Mouse (Mus musculus) testis, adult 2 months (tissue): ENCODE results near the gene Igfals. TPM values are rescaled to one million over a fixed set of nuclear protein-coding genes. Genes with fewer than 3 reads are reported as not detected.

Experiments used
- H3K27ac ChIP-seq: fragments of 200-500 bp; 2 replicates; pipeline ENCODE4 v1.5.1; 2012; ENCODE audit warnings: low read depth, low read length; ENCODE audit not compliant: control insufficient read depth, insufficient read depth
- H3K27me3 ChIP-seq: fragments of 200-500 bp; 2 replicates; pipeline ENCODE4 v1.6.1; 2012; ENCODE audit warnings: mild to moderate bottlenecking, low read length, moderate library complexity; ENCODE audit not compliant: control insufficient read depth, insufficient read depth
- H3K36me3 ChIP-seq: fragments of 200-500 bp; 2 replicates; pipeline ENCODE4 v1.6.1; 2012; ENCODE audit warnings: mild to moderate bottlenecking, low read length; ENCODE audit not compliant: control insufficient read depth, insufficient read depth
- H3K4me1 ChIP-seq: fragments of 200-500 bp; 2 replicates; pipeline ENCODE4 v1.6.1; 2012; ENCODE audit warnings: low read length; ENCODE audit not compliant: control insufficient read depth, insufficient read depth
- H3K4me3 ChIP-seq: fragments of 200-500 bp; 2 replicates; pipeline ENCODE4 v1.5.1; 2012; ENCODE audit warnings: low read depth, mild to moderate bottlenecking, low read length, moderate library complexity, mixed read lengths; ENCODE audit not compliant: control insufficient read depth
- CTCF ChIP-seq: fragments of 200-500 bp; IDR thresholded peaks from 2 replicates; pipeline ENCODE4 v1.5.1; 2012; ENCODE audit warnings: low read depth, mild to moderate bottlenecking, inconsistent platforms, low read length, moderate library complexity; ENCODE audit not compliant: control insufficient read depth, insufficient read depth, insufficient replicate concordance
- POLR2A ChIP-seq: fragments of 200-500 bp; IDR thresholded peaks from 2 replicates; pipeline ENCODE4 v1.6.1; 2012; ENCODE audit warnings: low read depth, mild to moderate bottlenecking, inconsistent platforms, low read length, moderate library complexity; ENCODE audit not compliant: control insufficient read depth
- polyA plus RNA-seq: library from polyadenylated mRNA; depleted of rRNA; stranded (reverse); fragments of >200 nt; gene quantifications from 2 replicates; pipeline ENCODE4 v1.2.3, GENCODE M21; 2012

The Igfals gene
- polyA plus RNA-seq, 1 experiment, result 4.2 TPM

- no peaks in the 10 kb centered on the region for H3K27me3 ChIP-seq
- no peaks in the 10 kb centered on the region for H3K36me3 ChIP-seq
- no peak for TF ChIP-seq CTCF
- no peak for TF ChIP-seq POLR2A
- no peaks in the 10 kb centered on the region for H3K4me1 ChIP-seq
- no peak overlapping the region for H3K4me3 ChIP-seq
- no peak overlapping the region for H3K27ac ChIP-seq
Measured at GRCm38 (mm10) chr17:24878531-24878930, 12.7 kb downstream of the Igfals start.

DNA sequence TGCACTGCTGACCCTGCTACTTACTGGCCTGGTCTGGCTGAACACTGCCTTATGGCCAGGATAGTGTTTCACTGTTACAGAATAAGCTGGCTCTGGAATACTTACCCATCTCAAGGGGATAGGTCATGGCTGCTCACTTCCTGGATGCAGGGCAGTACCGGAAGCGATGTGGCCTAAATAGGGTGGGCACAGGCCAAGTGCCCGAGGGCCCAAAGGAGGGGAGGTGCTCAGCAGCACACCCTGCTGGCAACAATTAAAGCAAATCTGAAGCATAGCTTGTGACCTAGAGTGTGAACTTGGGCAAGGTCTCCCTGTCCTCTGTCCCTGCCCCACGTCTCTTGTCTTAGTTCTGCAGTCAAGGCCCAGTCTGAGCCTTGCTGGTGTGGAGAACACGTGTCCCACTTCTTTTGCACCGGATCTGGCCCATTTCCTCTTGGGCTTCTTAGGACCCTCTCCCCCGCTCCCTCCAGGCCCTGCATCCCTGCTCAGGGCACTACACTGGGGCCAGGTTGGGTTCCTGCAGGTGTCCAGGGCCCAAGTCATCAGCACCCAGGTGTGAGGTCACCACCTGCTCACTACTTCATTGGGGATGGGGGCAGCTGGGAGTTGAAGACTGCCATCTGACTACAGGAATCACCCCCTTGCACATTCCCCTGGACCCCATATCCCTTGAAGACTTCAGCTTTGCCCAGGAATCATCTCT is 16.1 kb downstream of the Igfals start:
- Histone ChIP-seq H3K27me3 (no peaks in the 10 kb centered on the region), H3K27ac (no peak overlapping the region), H3K36me3 (no peaks in the 10 kb centered on the region; the same call in 1 of the 2 replicates), H3K4me3 (no peak overlapping the region), H3K4me1 (peaks cover 6% of the 10 kb centered on the region; the same call in 1 of the 2 replicates)
- TF ChIP-seq POLR2A, result 0 out of 2 replicates have a peak, but pooled peaks have one; percentile 8
- peak; percentile 38; the same call in 1 of the 2 replicates for TF ChIP-seq CTCF

GRCm38 (mm10) chr17:24884391-24884790 is 18.6 kb downstream of the Igfals start:
- no peaks in the 10 kb centered on the region for H3K27me3 ChIP-seq
- H3K36me3 ChIP-seq, result no peaks in the 10 kb centered on the region; the same call in none of the 2 replicates
- TF ChIP-seq CTCF, result no peak
- 0 out of 2 replicates have a peak, but pooled peaks have one; percentile 23 for TF ChIP-seq POLR2A
- H3K4me3 ChIP-seq, result peak overlapping the region; percentile 99
- H3K4me1 ChIP-seq, result peaks cover 13% of the 10 kb centered on the region
- H3K27ac ChIP-seq, result no peak overlapping the region

DNA sequence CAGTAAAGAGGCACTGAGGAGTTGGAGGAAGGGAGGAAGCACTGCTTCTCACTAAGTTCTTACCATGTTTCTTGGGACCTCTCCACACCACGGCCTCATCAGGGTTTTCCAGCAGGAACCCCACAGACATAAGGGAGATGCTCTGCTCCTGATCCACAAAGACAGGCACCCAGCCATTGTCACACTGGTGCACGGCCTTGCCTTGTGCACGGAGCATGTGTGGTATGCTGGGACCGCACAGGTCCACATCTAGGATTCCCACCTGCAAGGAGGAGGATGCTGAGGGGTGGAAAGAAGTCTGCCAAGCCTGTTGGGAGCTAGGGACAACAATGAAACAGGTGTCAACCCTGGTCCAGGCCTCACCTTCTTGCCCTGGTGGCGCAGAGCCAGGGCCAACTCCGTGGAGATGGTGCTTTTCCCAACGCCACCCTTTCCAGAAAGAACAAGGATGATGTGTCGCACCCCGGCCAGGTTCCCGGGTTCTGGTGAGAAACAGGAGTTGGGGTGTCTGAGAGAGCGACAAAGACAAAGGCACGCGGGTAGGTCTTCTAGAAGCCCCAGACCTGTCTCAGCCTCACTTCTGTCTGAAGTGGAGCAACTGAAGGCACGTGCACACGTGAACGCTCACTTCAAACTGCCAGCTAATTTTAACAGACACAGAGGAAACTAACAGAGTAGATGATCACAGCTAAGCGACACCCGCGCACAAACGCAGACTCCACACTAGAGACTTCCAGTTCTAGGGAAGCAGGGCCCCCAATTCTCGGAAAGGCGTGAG is 19.7 kb downstream of the Igfals start:
- TF ChIP-seq CTCF, result no peak
- 0 out of 2 replicates have a peak, but pooled peaks have one; percentile 16 for TF ChIP-seq POLR2A
- no peaks in the 10 kb centered on the region for H3K27me3 ChIP-seq
- peak overlapping the region; percentile 99 for H3K4me3 ChIP-seq
- H3K27ac ChIP-seq, result peak overlapping the region; percentile 98
- H3K4me1 ChIP-seq, result peaks cover 13% of the 10 kb centered on the region
- no peaks in the 10 kb centered on the region; the same call in none of the 2 replicates for H3K36me3 ChIP-seq

GRCm38 (mm10) chr17:24886134-24886931 is 20.5 kb downstream of the Igfals start, which contains the start of the genes Nubp2 and Spsb3:
Gene Nubp2, minus strand, starts transcription at chr17:24886349.
Gene Spsb3, plus strand, starts transcription at chr17:24886643.
- TF ChIP-seq POLR2A (peak; percentile 54; the same call in 1 of the 2 replicates), CTCF (0 out of 2 replicates have a peak, but pooled peaks have one; percentile 18)
- Histone ChIP-seq H3K27me3 (no peaks in the 10 kb centered on the region), H3K4me1 (peaks cover 13% of the 10 kb centered on the region), H3K4me3 (peak within 1 kb of the TSS; percentile 99), H3K27ac (peak within 1 kb of the TSS; percentile 98), H3K36me3 (peaks cover 2% of the 10 kb centered on the region)

- peak overlapping the region; percentile 98 for H3K27ac ChIP-seq
- H3K4me1 ChIP-seq, result peaks cover 13% of the 10 kb centered on the region
- H3K27me3 ChIP-seq, result no peaks in the 10 kb centered on the region
- TF ChIP-seq POLR2A (no peak), CTCF (no peak)
- H3K36me3 ChIP-seq, result peaks cover 2% of the 10 kb centered on the region
- H3K4me3 ChIP-seq, result peak overlapping the region; percentile 99
Measured at GRCm38 (mm10) chr17:24886932-24887271, 21.1 kb downstream of the Igfals start.
